Mouse (Mus musculus): ENCODE data around the gene Atoh8. TPM values are rescaled to one million over a fixed set of nuclear protein-coding genes. Genes with fewer than 3 reads are reported as not detected.

Atoh8 gene
- polyA plus RNA-seq, 1 experiment from 2014 or later: 19.3 TPM

- Histone ChIP-seq H3K27me3 (ENCODE audit: insufficient read depth, low read length) (no peaks in the 10 kb centered on the region), H3K27ac (ENCODE audit: low read depth) (no peak overlapping the region), H3K4me1 (ENCODE audit: insufficient read depth) (no peaks in the 10 kb centered on the region), H3K9ac (no peak overlapping the region), H3K9me3 (ENCODE audit: low read depth, low read length) (no peaks in the 10 kb centered on the region), H3K36me3 (ENCODE audit: insufficient read depth) (no peaks in the 10 kb centered on the region), H3K4me2 (no peak overlapping the region), H3K4me3 (ENCODE audit: low read depth, low read length) (no peak overlapping the region)
- TF ChIP-seq CTCF (IDR thresholded peaks at IDR 0.05; ENCODE audit: low read depth): no peak
- ATAC-seq (ENCODE audit: insufficient read depth) (no peak), DNase-seq (no peak)
These were observed 37.9 kb downstream of the Atoh8 start for GRCm38 (mm10) chr6:72197515-72197914.

- 59% methylated on average over 3 of the region's 3 CpGs for WGBS
- no peak overlapping the region for H3K4me3 ChIP-seq (ENCODE audit: low read depth, low read length)
- TF ChIP-seq CTCF (IDR thresholded peaks at IDR 0.05; ENCODE audit: low read depth): no peak
- H3K27ac ChIP-seq (ENCODE audit: low read depth): no peak overlapping the region
- no peaks in the 10 kb centered on the region for H3K27me3 ChIP-seq (ENCODE audit: insufficient read depth, low read length)
- no peaks in the 10 kb centered on the region for H3K4me1 ChIP-seq (ENCODE audit: insufficient read depth)
- H3K9me3 ChIP-seq (ENCODE audit: low read depth, low read length): no peaks in the 10 kb centered on the region
- ATAC-seq (ENCODE audit: insufficient read depth) (no peak), DNase-seq (no peak)
- no peak overlapping the region for H3K4me2 ChIP-seq
- no peak overlapping the region for H3K9ac ChIP-seq
- no peaks in the 10 kb centered on the region for H3K36me3 ChIP-seq (ENCODE audit: insufficient read depth)
These were observed 38.7 kb downstream of the Atoh8 start for GRCm38 (mm10) chr6:72196660-72197059.

GRCm38 (mm10) chr6:72190577-72190976 lies 44.8 kb downstream of the Atoh8 start:
- no peak for ATAC-seq (ENCODE audit: insufficient read depth)
- WGBS: 44% methylated on average over 5 of the region's 5 CpGs
- no peak overlapping the region for H3K4me2 ChIP-seq

GRCm38 (mm10) chr6:72190120-72190519 lies 45.3 kb downstream of the Atoh8 start:
- DNase-seq: no peak
- WGBS: 24% methylated on average over 6 of the region's 6 CpGs
- Histone ChIP-seq H3K36me3 (ENCODE audit: insufficient read depth) (no peaks in the 10 kb centered on the region), H3K4me1 (ENCODE audit: insufficient read depth) (peaks cover 20% of the 10 kb centered on the region), H3K4me3 (ENCODE audit: low read depth, low read length) (no peak overlapping the region), H3K9ac (no peak overlapping the region; the same call in 1 of the 2 replicates), H3K27me3 (ENCODE audit: insufficient read depth, low read length) (no peaks in the 10 kb centered on the region), H3K4me2 (no peak overlapping the region), H3K27ac (ENCODE audit: low read depth) (no peak overlapping the region; the same call in 1 of the 2 replicates), H3K9me3 (ENCODE audit: low read depth, low read length) (no peaks in the 10 kb centered on the region)
- TF ChIP-seq CTCF (IDR thresholded peaks at IDR 0.05; ENCODE audit: low read depth): no peak
- ATAC-seq (ENCODE audit: insufficient read depth): no peak

More at GRCm38 (mm10) chr6:72190577-72190976, 44.8 kb downstream of the Atoh8 start:
- H3K27me3 ChIP-seq (ENCODE audit: insufficient read depth, low read length): no peaks in the 10 kb centered on the region
- H3K9ac ChIP-seq: no peak overlapping the region; the same call in 1 of the 2 replicates
- no peaks in the 10 kb centered on the region for H3K36me3 ChIP-seq (ENCODE audit: insufficient read depth)
- TF ChIP-seq CTCF (IDR thresholded peaks at IDR 0.05; ENCODE audit: low read depth): no peak
- H3K4me3 ChIP-seq (ENCODE audit: low read depth, low read length): no peak overlapping the region
- no peak for DNase-seq
- no peak overlapping the region for H3K27ac ChIP-seq (ENCODE audit: low read depth)
- no peaks in the 10 kb centered on the region for H3K9me3 ChIP-seq (ENCODE audit: low read depth, low read length)
- H3K4me1 ChIP-seq (ENCODE audit: insufficient read depth): peaks cover 20% of the 10 kb centered on the region

- WGBS: 2% methylated on average over 29 of the region's 29 CpGs
- peak; percentile 87 for DNase-seq
These were observed 46.1 kb downstream of the Atoh8 start for GRCm38 (mm10) chr6:72189061-72189863.

GRCm38 (mm10) chr6:72186809-72187208 lies 48.6 kb downstream of the Atoh8 start:
- no peak overlapping the region for H3K27ac ChIP-seq (ENCODE audit: low read depth)
- H3K36me3 ChIP-seq (ENCODE audit: insufficient read depth): no peaks in the 10 kb centered on the region
- ATAC-seq (ENCODE audit: insufficient read depth) (no peak), DNase-seq (no peak)
- H3K4me3 ChIP-seq (ENCODE audit: low read depth, low read length): no peak overlapping the region
- H3K9me3 ChIP-seq (ENCODE audit: low read depth, low read length): no peaks in the 10 kb centered on the region
- no peak overlapping the region for H3K4me2 ChIP-seq
- H3K9ac ChIP-seq: no peak overlapping the region
- 79% methylated on average over 6 of the region's 6 CpGs for WGBS
- no peak for TF ChIP-seq CTCF (IDR thresholded peaks at IDR 0.05; ENCODE audit: low read depth)
- H3K4me1 ChIP-seq (ENCODE audit: insufficient read depth): peaks cover 20% of the 10 kb centered on the region
- no peaks in the 10 kb centered on the region for H3K27me3 ChIP-seq (ENCODE audit: insufficient read depth, low read length)

More at GRCm38 (mm10) chr6:72189061-72189863, 46.1 kb downstream of the Atoh8 start:
- Histone ChIP-seq H3K4me3 (ENCODE audit: low read depth, low read length) (peak overlapping the region; percentile 23; the same call in 1 of the 2 replicates), H3K4me2 (peak overlapping the region; percentile 62), H3K9me3 (ENCODE audit: low read depth, low read length) (no peaks in the 10 kb centered on the region), H3K27ac (ENCODE audit: low read depth) (peak overlapping the region; percentile 78), H3K36me3 (ENCODE audit: insufficient read depth) (no peaks in the 10 kb centered on the region), H3K27me3 (ENCODE audit: insufficient read depth, low read length) (no peaks in the 10 kb centered on the region), H3K4me1 (ENCODE audit: insufficient read depth) (peaks cover 20% of the 10 kb centered on the region), H3K9ac (peak overlapping the region; percentile 47)
- ATAC-seq (ENCODE audit: insufficient read depth): peak; percentile 80
- TF ChIP-seq CTCF (IDR thresholded peaks at IDR 0.05; ENCODE audit: low read depth): no peak; the same call in 1 of the 2 replicates

- no peak overlapping the region for H3K9ac ChIP-seq
- DNase-seq: peak; percentile 88
These were observed 49.4 kb downstream of the Atoh8 start for GRCm38 (mm10) chr6:72185893-72186490.

More at GRCm38 (mm10) chr6:72185893-72186490, 49.4 kb downstream of the Atoh8 start:
- peak; percentile 45; the same call in 1 of the 2 replicates for ATAC-seq (ENCODE audit: insufficient read depth)
- H3K4me1 ChIP-seq (ENCODE audit: insufficient read depth): peaks cover 20% of the 10 kb centered on the region
- TF ChIP-seq CTCF (IDR thresholded peaks at IDR 0.05; ENCODE audit: low read depth): peak; percentile 99
- WGBS: 4% methylated on average over 6 of the region's 6 CpGs
- no peak overlapping the region for H3K27ac ChIP-seq (ENCODE audit: low read depth)
- no peak overlapping the region for H3K4me3 ChIP-seq (ENCODE audit: low read depth, low read length)
- no peaks in the 10 kb centered on the region for H3K9me3 ChIP-seq (ENCODE audit: low read depth, low read length)
- H3K4me2 ChIP-seq: no peak overlapping the region
- no peaks in the 10 kb centered on the region for H3K36me3 ChIP-seq (ENCODE audit: insufficient read depth)
- H3K27me3 ChIP-seq (ENCODE audit: insufficient read depth, low read length): no peaks in the 10 kb centered on the region

All from lung, embryonic 14.5 days (tissue).